Comparison of ENCODE assay signal across 17 mouse cellular contexts in genomic region chr8:75060022-75060421, GRCm38 (mm10).
"Had no signal": no experiment of that assay in that cellular context is flagged by ENCODE, and none has a peak within 500 bp of the region (broad histone marks: within the 10 kb centered on the region; RNA-seq: fewer than 3 reads in every experiment).

No protein-coding gene starts in this region.

- H3K27me3 ChIP-seq: lung, embryonic 15.5 days; megakaryocyte, embryonic 14.5 days; neural tube, embryonic 12.5 days; stomach, embryonic 15.5 days had no signal

- H3K9ac ChIP-seq: liver, postnatal 0 days; lung, embryonic 15.5 days; neural tube, embryonic 12.5 days; stomach, embryonic 15.5 days had no signal

- H3K4me3 ChIP-seq: lung, embryonic 15.5 days; megakaryocyte, embryonic 14.5 days; neural tube, embryonic 12.5 days; stomach, embryonic 15.5 days had no signal

- H3K4me2 ChIP-seq: lung, embryonic 15.5 days; midbrain, embryonic 11.5 days; neural tube, embryonic 12.5 days; stomach, embryonic 15.5 days had no signal

- H3K27ac ChIP-seq: lung, embryonic 15.5 days; macrophage; neural tube, embryonic 12.5 days; stomach, embryonic 15.5 days; stomach, postnatal 0 days had no signal

- DNase-seq: liver, postnatal 0 days; lung, adult 2 months; lung, postnatal 14 days; lung, postnatal 36 days; midbrain, embryonic 14.5 days; right cerebral cortex, postnatal 14 days; thymus, adult 2 months; thymus, postnatal 25 days; thymus, postnatal 4 days had no signal

- H3K4me1 ChIP-seq: lung, embryonic 15.5 days; neural tube, embryonic 12.5 days; stomach, embryonic 15.5 days had no signal

- H3K36me3 ChIP-seq: lung, embryonic 15.5 days; stomach, embryonic 15.5 days had no signal

- H3K9me3 ChIP-seq: lung, embryonic 15.5 days; megakaryocyte, embryonic 14.5 days; neural tube, embryonic 12.5 days; stomach, embryonic 15.5 days had no signal

- ATAC-seq: liver, postnatal 0 days; lung, postnatal 0 days had no signal
